Mouse (Mus musculus): ENCODE results near the gene Acy3.
"Not testable (repeated sequence)": the region's sequence is repeated elsewhere in the genome, so short reads cannot be mapped to it uniquely, and the experiment has no call there.

The Acy3 gene

GRCm38 (mm10) chr19:3974608-3975007 lies 11.8 kb upstream of the Acy3 start:
- not testable (repeated sequence) for DNase-seq (ENCODE audit: low read depth, low spot score)

GRCm38 (mm10) chr19:3975866-3976265 lies 10.5 kb upstream of the Acy3 start:
- DNase-seq (ENCODE audit: low read depth, low spot score): no peak

- DNase-seq (ENCODE audit: low read depth, low spot score): peak; percentile 89
Observed at GRCm38 (mm10) chr19:3980309-3980708, 6.1 kb upstream of the Acy3 start.

- no peak for DNase-seq (ENCODE audit: low read depth, low spot score)
Observed at GRCm38 (mm10) chr19:3980917-3981316, 5.5 kb upstream of the Acy3 start.

GRCm38 (mm10) chr19:3983527-3984200 lies 2.7 kb upstream of the Acy3 start:
- DNase-seq (ENCODE audit: low read depth, low spot score): peak; percentile 24

- DNase-seq (ENCODE audit: low read depth, low spot score): no peak
Observed at GRCm38 (mm10) chr19:3985261-3985681, 1.1 kb upstream of the Acy3 start.

- peak; percentile 38 for DNase-seq (ENCODE audit: low read depth, low spot score)
Observed at GRCm38 (mm10) chr19:3988066-3988465, 1.7 kb downstream of the Acy3 start.

- peak; percentile 79 for DNase-seq (ENCODE audit: low read depth, low spot score)
Observed at GRCm38 (mm10) chr19:3988750-3989149, 2.4 kb downstream of the Acy3 start.

- DNase-seq (ENCODE audit: low read depth, low spot score): no peak
Observed at GRCm38 (mm10) chr19:3990804-3991203, 4.4 kb downstream of the Acy3 start.

GRCm38 (mm10) chr19:3991562-3991961 lies 5.2 kb downstream of the Acy3 start:
- DNase-seq (ENCODE audit: low read depth, low spot score): no peak

GRCm38 (mm10) chr19:3991966-3992365 lies 5.6 kb downstream of the Acy3 start:
- no peak for DNase-seq (ENCODE audit: low read depth, low spot score)

GRCm38 (mm10) chr19:3992416-3992815 lies 6.0 kb downstream of the Acy3 start, which contains the start of gene Tbx10:
Gene Tbx10, plus strand, starts transcription at chr19:3992752.
- no peak for DNase-seq (ENCODE audit: low read depth, low spot score)

- DNase-seq (ENCODE audit: low read depth, low spot score): no peak
Observed at GRCm38 (mm10) chr19:3994932-3995331, 8.6 kb downstream of the Acy3 start.

- DNase-seq (ENCODE audit: low read depth, low spot score): no peak
Observed at GRCm38 (mm10) chr19:3995505-3995904, 9.1 kb downstream of the Acy3 start.

GRCm38 (mm10) chr19:3996106-3996505 lies 9.7 kb downstream of the Acy3 start:
- DNase-seq (ENCODE audit: low read depth, low spot score): no peak

GRCm38 (mm10) chr19:3996747-3997146 lies 10.4 kb downstream of the Acy3 start:
- DNase-seq (ENCODE audit: low read depth, low spot score): no peak

- DNase-seq (ENCODE audit: low read depth, low spot score): no peak
Observed at GRCm38 (mm10) chr19:3997231-3997630, 10.9 kb downstream of the Acy3 start.

- no peak for DNase-seq (ENCODE audit: low read depth, low spot score)
Observed at GRCm38 (mm10) chr19:3998335-3998734, 12.0 kb downstream of the Acy3 start.

- no peak for DNase-seq (ENCODE audit: low read depth, low spot score)
Observed at GRCm38 (mm10) chr19:3999121-3999730, 12.9 kb downstream of the Acy3 start.

- peak; percentile 98 for DNase-seq (ENCODE audit: low read depth, low spot score)
Observed at GRCm38 (mm10) chr19:4000119-4000900, 13.9 kb downstream of the Acy3 start, which contains the start of the genes Nudt8 and Gm49405. Gene Nudt8, plus strand, starts transcription at chr19:4000580. Gene Gm49405, plus strand, starts transcription at chr19:4000626.

- no peak for DNase-seq (ENCODE audit: low read depth, low spot score)
Observed at GRCm38 (mm10) chr19:4000949-4001525, 14.7 kb downstream of the Acy3 start.

- no peak for DNase-seq (ENCODE audit: low read depth, low spot score)
Observed at GRCm38 (mm10) chr19:4001752-4002151, 15.4 kb downstream of the Acy3 start.

Data from ZHBTc4 (cell line).